Mouse (Mus musculus) CH12F3 (cell line): ENCODE measurements around the gene Gm20388.

ENCODE experiments used
- in situ Hi-C: fragments of 300-500 bp; cut with MboI; formaldehyde crosslinking; loops from 2 replicates; pipeline ENCODE4 v1.14.3; 2020; ENCODE audit warnings: low sequenced_read_pairs

Gm20388 gene

GRCm38 (mm10) chr8:122116716-122117357 lies 2206.2 kb downstream of the Gm20388 start:
- in situ Hi-C loops: no loop called here

- in situ Hi-C loops: no loop called here
Measured at GRCm38 (mm10) chr8:122118097-122118496, 2207.5 kb downstream of the Gm20388 start.

GRCm38 (mm10) chr8:122118536-122118935 lies 2207.9 kb downstream of the Gm20388 start:
- in situ Hi-C loops: no loop called here

- in situ Hi-C loops: no loop called here
Measured at GRCm38 (mm10) chr8:122124326-122124725, 2213.7 kb downstream of the Gm20388 start.

GRCm38 (mm10) chr8:122126659-122127058 lies 2216.0 kb downstream of the Gm20388 start:
- in situ Hi-C loops: no loop called here

- in situ Hi-C loops: no loop called here
Measured at GRCm38 (mm10) chr8:122134121-122134529, 2223.5 kb downstream of the Gm20388 start.

GRCm38 (mm10) chr8:122135494-122135893 lies 2224.9 kb downstream of the Gm20388 start:
- in situ Hi-C loops: no loop called here

GRCm38 (mm10) chr8:122139784-122140183 lies 2229.1 kb downstream of the Gm20388 start:
- in situ Hi-C loops: no loop called here

- in situ Hi-C loops: no loop called here
Measured at GRCm38 (mm10) chr8:122140411-122140810, 2229.8 kb downstream of the Gm20388 start.

GRCm38 (mm10) chr8:122142428-122142827 lies 2231.8 kb downstream of the Gm20388 start:
- in situ Hi-C loops: no loop called here

GRCm38 (mm10) chr8:122143231-122143630 lies 2232.6 kb downstream of the Gm20388 start:
- in situ Hi-C loops: no loop called here

- in situ Hi-C loops: no loop called here
Measured at GRCm38 (mm10) chr8:122144729-122145311, 2234.2 kb downstream of the Gm20388 start.

- in situ Hi-C loops: no loop called here
Measured at GRCm38 (mm10) chr8:122149045-122149444, 2238.4 kb downstream of the Gm20388 start.

- in situ Hi-C loops: no loop called here
Measured at GRCm38 (mm10) chr8:122149606-122150005, 2239.0 kb downstream of the Gm20388 start.

- in situ Hi-C loops: no loop called here
Measured at GRCm38 (mm10) chr8:122151541-122151940, 2240.9 kb downstream of the Gm20388 start.

GRCm38 (mm10) chr8:122155082-122155643 lies 2244.5 kb downstream of the Gm20388 start:
- in situ Hi-C loops: no loop called here

- in situ Hi-C loops: no loop called here
Measured at GRCm38 (mm10) chr8:122155964-122156363, 2245.3 kb downstream of the Gm20388 start.

GRCm38 (mm10) chr8:122157689-122158088 lies 2247.0 kb downstream of the Gm20388 start:
- in situ Hi-C loops: no loop called here

GRCm38 (mm10) chr8:122160165-122160564 lies 2249.5 kb downstream of the Gm20388 start:
- in situ Hi-C loops: no loop called here

GRCm38 (mm10) chr8:122162992-122163391 lies 2252.4 kb downstream of the Gm20388 start:
- in situ Hi-C loops: no loop called here

GRCm38 (mm10) chr8:122167204-122167860 lies 2256.7 kb downstream of the Gm20388 start:
- in situ Hi-C loops: no loop called here

GRCm38 (mm10) chr8:122169446-122169845 lies 2258.8 kb downstream of the Gm20388 start:
- in situ Hi-C loops: no loop called here
